Mouse (Mus musculus) frontal cortex, postnatal 36 days (tissue): ENCODE measurements around the gene Nfatc2.

ENCODE experiments used
- DNase-seq, 2 experiments: peaks; one replicate each; pipeline ENCODE4 v3.0.0; 2022; ENCODE audit warnings: low spot score in 2 of 2

The Nfatc2 gene

DNA sequence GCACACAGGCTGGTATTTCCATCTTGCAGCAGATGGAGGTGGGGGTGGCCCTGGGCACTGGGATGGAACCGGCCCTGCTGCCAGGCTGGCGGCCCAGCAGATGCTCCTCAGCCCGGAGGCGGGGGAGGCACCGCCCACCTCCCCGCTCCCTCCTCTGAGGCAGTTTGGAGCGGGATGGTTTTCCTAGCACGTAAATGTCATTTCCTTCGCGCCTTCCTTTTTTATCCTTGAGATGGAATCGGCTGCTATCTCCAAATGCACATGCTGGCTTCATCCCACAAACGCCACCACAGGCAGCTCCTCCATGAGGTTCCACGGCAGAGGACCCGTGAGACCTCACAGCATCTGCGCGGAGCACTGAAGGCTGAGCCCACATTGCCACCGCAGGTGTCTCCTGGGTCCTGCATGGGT lies 160.5 kb downstream of the Nfatc2 start:
- DNase-seq: peak; percentile 91 to 95

DNA sequence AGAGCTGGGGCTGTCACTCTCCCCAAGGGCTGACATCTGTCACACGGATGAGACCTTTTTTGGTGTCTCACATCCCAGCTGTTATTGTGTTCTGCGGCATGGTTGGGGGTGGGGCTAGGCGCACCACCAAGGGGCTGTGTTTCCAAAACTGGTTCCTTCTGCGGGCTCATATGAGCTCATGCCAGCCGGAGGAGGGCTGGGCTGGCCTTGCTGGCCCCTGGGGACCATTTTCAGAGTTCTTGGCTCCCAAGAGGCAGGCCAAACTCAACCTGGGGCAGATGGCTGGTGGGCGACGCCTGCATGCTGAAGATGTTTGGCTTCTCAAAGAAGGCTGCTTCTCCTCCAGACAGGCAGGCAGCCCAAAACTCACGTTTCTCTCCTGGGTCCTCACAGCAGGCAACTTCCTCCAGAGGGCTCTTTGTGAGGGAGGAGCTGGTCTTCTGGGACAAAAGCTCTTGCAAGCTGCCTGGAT lies 162.4 kb downstream of the Nfatc2 start:
- peak; percentile 63 to 75 for DNase-seq

- DNase-seq: no peak
These were observed 167.3 kb downstream of the Nfatc2 start for GRCm38 (mm10) chr2:168434187-168434586.

DNA sequence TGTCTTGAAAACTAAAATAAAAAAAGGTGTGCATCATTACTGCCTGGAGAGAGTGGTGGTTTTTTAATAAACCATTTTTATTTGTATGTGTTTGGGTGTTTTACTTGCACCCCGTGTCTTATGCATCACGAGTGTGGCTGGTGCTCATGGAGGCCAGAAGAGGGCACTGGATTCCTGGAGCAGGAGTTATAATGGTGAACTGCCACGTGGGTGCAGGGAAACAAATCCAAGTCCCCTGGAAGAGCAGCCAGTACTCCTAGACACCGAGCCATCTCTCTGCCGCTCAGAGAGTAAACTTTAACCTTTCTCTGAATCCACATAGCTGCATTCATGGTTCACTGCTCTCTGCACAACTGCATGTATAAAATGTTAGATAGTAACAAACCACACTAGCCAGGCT lies 168.1 kb downstream of the Nfatc2 start:
- no peak for DNase-seq

- peak in 1 of 2 experiments; percentile 67 for DNase-seq
These were observed 169.1 kb downstream of the Nfatc2 start for GRCm38 (mm10) chr2:168432394-168432793.

DNA sequence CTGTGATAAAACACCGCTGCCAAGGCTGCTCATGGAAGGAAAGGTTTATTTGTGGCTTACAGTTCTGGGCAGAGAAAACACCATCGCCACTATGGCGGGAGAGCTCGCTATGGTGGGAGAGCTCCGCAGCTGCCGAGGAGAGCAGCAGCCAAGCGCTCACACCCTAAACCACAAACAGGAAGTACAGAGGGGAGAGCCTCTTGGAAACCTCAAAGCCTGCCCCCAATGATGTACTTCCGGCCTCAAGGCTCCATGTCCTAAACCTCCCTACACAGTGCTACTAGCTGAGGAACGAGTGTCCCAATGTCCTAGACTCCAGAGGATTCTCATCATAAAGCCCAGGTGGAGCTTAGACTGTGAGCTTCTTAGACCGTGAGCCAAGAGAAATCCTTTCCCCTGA lies 171.9 kb downstream of the Nfatc2 start:
- no peak for DNase-seq

DNA sequence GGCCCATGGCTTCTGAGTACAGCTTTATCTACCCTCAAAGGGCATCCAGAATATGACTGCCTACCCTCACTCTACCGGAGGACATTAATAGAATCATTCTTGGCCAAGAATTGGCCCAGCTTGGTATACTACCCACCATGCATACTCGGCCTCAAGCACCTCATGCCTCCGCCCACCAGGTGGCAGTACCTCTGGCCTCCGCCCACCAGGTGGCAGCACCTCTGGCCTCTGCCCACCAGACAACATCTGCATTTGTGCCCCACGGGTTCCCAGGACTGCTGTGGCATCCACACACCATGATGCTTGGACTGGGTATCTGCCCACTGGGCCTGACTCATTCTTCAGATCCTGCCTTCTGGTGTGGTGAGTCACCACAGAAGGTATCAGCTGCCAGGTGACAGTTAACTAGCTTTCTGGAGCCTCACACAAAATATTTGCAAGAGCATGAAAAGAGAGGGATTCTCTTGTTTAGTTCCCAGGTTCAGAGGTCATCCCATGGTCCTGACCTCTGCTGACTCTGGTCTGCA lies 173.0 kb downstream of the Nfatc2 start:
- no peak for DNase-seq
